Mouse (Mus musculus) CD4-positive, CD25-positive, alpha-beta regulatory T cell, adult 4 months (primary cell): Measurements from ENCODE around the gene Me1. TPM values are rescaled to one million over a fixed set of nuclear protein-coding genes. Genes with fewer than 3 reads are reported as not detected.

Experiments used
- ATAC-seq: one replicate; pipeline ENCODE4 v1.8.0; 2017
- polyA plus RNA-seq, 2 experiments: library from polyadenylated mRNA; unstranded; fragments of 100-300 nt; shearing (Covaris generic); gene quantifications; one replicate each; pipeline ENCODE4 v1.2.1; 2017

Gene Me1
- polyA plus RNA-seq, 2 experiments from 2014 or later, result not detected

- no peak for ATAC-seq
Measured at GRCm38 (mm10) chr9:86707431-86707830, 11.7 kb upstream of the Me1 start.

DNA sequence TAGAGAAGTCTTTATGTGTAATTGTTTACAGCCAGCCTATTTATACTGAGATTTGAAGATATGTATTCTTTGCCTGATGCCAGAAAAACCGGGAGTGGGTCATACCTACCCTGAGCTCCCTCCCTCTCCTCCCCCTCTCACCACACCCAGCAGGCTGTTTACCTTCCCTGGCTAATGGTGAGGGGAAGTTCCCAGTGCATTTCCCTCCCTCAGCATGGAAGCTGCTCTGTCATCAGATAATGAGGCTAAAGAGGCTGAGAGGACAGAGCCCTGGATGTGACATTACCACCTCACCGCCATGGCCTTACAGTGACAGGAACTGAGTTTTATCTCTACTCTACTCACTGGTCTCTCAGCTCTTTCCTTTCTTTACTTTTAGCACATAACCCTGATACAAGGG, 6.1 kb upstream of the Me1 start:
- no peak for ATAC-seq

- no peak for ATAC-seq
Measured at GRCm38 (mm10) chr9:86701264-86701663, 5.5 kb upstream of the Me1 start.

DNA sequence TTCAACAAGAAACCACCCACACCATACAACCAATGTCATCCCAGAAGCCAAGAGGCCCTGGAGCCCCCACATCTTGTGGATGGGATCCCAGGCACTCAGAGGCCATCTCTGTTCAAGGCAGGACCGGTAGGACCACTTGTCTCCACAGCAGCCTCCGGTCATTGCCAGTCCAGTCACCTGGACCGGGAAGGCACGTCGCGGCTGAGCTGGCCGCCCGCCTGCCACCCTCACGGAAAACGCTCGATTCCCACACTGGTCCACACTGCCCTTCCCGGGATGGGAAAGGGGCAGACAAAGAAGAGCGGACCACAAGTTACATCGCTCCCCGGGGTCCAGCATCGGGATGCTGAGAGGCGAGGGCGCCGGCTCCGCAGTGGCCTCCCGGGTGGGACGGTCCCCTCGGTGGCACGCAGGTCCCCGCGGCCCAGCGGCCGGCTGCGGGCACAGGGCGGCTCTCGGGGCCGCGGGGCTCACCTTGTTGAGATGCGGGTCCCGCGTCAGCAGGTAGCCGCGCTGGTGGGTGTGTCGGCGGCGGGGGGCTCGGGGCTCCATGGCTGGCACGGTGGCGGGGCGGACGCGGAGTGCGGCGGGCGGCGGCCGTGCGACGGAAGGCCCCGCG, 445 bp downstream of the Me1 start:
- no peak for ATAC-seq

DNA sequence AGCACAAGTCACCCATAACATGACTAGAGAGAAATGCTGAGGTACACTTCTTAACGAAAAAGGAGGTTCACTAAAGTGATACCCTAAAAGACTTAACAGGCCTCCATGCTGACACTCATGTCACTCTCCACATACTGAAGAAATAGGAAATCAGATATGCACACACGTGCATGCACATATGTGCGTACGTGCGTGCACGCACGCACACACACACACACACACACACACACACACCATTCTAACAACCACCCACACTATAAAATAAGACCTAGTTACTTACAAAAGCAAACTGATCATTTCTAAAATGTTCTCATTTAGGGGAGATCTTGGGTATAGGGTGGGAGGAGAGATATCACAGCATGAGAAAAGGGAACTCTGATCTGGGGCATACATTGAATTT, 1.1 kb downstream of the Me1 start:
- no peak for ATAC-seq

DNA sequence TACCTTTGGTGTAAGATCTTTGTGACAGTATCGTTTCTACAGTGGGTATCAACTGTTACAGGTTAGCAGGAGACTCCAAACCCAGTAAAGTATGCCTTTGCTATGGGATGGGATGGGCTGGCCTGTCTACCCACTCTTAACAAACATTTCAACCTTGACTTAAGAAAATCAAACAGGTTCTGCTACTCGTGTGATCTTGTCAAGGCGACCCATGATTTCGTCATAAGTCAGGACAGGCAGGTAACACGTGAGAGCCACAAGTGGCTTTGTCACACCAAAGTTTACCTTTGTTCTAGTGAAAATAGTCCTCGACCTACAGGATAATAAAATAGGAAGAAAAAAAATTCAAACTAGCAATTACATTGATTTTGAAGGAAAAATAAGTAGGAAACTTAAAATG, 1.8 kb downstream of the Me1 start:
- ATAC-seq, result no peak

DNA sequence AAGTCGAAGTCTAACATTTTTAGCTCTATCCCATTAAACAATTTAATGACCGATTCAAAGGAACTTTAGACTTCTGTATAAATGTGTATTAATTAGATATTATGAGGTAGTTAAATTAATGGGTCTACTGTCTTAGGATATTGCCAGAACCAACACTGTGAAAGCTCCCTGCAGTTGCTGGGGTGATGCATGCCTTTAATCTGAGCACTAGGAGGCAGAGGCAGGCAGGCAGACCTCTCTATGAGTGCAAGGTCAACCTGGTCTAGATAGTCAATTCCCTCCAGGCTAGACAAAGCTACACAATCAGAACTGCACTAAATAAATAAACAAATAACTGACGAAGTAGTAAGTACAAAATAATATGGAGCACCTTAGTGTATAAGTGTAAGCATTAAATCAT, 3.1 kb downstream of the Me1 start:
- no peak for ATAC-seq

DNA sequence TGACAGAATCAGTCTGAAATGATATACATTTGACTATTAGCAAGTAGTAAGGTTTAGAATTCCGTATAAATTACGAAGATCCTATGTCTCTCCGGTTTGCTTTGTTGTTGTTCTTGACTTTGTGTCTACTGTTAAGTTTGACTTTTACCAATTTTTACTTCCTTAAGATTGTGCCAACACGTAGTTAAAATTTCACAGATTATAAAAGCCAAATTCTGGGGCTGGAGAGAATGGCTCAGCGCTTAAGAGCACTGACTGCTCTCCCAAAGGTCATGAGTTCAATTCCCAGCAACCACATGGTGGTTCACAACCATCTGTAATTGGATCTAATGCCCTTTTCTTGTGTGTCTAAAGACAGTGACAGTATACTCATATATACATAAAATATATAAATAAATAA, 3.5 kb downstream of the Me1 start:
- ATAC-seq, result no peak

DNA sequence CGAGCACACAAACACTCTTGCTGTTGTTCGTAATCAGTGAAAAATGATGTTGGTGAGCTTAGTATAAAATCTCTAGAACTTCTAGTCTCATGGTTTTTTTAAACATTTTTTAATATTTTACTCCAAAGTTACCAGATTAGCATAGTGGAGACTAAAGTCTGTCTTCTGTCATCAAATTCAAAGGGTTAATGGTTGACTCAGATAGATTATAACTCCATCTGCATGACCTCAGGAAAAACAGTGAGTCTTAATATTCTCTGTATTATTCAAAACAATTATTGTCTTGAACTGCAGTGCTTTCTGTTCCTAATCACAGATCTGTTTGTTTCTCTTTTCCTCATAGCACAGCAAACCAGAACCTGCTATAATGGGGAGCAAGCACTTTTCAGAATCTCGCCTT, 4.7 kb downstream of the Me1 start:
- ATAC-seq, result no peak

- no peak for ATAC-seq
Measured at GRCm38 (mm10) chr9:86683713-86684209, 12.0 kb downstream of the Me1 start.

DNA sequence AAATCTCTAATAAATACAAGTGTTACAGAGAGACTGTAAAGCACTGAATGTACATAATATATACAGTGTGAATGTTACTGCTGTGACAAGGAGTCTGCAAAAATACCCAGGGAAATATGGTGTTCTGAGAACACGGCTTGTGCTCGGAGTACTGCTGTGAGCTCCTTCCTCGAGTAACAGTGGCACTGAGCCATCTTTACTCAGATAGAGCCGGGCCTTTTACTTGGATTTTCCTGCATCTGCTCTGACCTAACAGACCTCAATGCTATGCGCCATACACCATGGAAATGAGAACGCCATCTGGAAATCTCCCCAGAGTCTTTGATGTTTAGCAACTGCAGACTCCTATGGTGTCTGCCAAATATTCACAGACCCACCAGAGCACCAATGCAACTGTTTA, 12.9 kb downstream of the Me1 start:
- ATAC-seq, result no peak

DNA sequence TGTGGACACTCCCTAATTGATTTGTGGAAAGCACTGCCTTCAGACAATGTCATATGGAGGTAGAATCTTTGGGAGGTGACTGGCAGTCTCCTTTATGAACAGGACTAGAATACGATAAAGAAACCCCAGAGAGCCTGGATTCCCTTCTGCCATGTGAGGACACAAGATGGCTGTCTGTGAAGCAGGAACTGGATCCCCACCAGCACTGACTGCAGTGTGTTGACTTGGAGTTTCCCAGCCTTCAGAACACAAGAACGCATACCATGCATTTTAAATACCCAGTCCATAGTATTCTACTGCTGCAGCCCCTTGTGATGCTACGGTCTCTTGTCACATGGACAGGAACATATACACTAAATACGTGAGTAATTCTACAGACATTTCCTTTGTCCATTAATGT, 13.5 kb downstream of the Me1 start:
- ATAC-seq, result no peak

DNA sequence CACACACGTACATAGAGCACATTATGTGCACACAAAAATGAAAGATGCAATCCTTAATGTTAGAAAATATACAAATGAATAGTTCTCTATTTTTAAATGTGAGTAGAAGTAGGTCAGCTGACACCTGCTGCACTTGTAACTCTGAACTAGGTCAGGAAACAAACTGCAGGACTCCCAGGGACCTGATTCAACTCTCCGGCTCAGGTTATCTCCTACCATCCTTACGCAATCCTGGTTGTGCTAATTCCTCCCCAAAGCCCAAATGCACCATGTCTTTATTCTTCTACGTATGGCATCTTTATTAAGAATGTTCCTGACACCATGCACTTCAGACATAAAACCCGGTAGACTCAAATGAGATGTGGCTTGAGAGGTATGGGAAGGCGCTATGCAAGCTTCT, 15.3 kb downstream of the Me1 start:
- ATAC-seq, result no peak

- no peak for ATAC-seq
Measured at GRCm38 (mm10) chr9:86679843-86680417, 15.8 kb downstream of the Me1 start.

- no peak for ATAC-seq
Measured at GRCm38 (mm10) chr9:86676246-86676645, 19.5 kb downstream of the Me1 start.

DNA sequence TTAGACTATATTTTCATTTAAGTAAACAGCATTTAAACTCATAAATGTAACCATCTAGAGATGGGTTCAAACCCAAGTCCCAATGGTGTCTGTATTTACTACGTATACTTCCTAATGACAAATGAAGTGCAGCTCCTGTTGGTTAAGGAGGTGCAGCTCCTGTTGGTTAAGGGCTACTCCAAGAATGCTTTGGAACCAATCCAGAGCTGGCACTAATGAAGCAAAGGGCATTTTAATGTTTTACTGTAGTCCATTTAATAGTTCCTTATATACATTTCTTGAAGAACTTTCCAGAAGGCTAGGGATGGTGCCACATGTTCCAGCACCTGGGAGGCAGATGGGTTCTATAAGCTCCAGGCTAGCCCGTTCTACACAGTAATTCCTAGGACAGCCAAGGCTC, 20.3 kb downstream of the Me1 start:
- ATAC-seq, result no peak

DNA sequence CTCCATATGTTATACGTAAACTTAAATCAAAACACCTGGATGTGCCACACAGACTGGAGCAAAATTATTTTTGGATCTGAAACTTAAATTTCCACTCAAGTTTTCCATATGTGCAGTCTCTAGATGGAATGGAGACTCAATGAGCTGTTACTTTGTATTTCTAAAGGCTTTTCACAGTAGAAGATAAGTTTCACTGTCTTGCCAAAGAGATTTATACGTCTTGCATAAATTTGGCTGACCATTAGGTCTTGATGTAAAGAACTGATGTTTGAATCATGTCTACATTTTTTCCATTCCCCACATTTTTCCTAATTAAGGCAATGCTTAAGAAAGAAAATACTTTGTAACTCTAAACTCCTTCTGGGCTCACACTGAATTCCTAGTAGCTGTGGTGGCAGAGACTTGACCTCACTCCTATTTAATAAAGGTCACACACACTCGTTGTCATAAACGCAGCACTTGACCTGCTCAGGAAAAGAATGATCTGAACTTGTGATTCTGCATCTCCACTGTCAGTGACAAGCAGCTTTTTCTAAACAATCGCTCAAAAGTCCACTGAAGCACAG, 22.8 kb downstream of the Me1 start:
- ATAC-seq, result no peak

DNA sequence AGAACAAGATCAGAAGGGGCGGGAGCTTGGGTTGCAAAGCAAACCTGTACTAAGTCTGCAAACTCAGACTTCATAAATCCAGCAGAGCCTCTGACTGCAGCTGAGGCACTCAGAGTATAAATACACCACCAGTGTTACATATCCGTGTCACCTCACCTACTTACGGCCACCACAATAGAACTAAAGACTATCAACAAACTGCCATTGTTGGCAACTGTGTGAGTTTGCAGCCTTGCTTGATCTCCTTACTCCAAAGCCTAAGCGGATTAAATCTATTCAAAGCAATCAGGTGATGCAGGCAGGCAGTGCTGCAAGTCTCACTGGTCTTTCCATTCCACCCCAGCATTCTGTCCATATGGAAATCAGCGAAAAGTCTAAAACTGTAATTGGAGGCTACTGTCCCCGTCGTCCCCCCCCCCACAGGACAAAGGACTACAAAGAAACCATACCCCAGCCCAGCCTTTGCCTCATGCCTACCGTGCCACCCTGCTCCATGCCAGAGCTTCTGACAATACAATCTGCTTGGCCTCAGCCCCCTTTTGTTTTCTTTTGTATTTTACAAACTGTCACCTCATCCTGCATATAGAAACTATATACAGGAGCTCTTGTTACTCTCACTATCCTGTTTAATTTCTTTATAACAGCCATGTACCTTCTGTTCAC, 27.0 kb downstream of the Me1 start:
- ATAC-seq, result no peak

DNA sequence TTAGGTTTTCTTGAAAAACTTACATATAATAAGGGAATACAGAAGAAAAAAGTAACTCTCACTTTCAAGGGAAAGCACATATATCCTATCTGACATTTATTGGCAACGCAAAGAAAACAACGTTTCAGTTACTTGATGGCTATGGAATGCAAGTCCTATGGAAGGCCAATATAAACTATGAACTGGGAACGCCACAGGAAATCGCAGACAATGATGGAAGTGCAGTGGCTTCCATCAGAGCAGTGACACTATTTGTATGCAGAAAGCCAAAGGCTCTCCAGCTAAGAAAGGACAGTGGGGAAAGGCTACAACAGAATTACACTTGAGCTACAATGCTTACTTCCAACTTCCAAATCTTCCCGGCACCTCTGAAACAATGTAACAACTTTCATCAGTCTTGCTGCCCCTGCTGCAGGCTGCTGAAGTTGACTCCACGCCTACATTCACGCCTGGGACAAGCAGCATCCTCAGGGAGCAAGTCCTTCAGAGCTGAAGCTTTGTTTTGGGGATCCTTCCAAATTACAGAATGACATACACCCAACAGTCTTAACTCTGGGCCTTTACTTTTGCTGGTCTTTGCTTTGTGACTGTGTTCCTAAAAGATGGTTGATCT, 28.5 kb downstream of the Me1 start:
- no peak for ATAC-seq

DNA sequence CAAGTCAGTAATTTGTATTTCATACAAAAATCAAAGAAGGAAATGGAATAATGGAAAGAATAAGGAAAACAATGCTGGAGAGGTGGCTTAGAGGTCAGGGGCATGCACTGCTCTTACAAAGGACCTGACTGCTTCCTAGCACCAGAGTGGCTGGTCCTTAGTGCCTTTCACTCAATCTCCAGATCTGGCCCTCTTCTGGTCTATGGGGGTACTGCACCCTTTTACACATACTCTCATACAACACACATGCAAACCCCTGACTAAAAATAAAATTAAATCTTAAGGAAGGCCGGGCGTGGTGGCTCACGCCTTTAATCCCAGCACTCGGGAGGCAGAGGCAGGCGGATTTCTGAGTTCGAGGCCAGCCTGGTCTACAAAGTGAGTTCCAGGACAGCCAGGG, 34.1 kb downstream of the Me1 start:
- ATAC-seq, result no peak

DNA sequence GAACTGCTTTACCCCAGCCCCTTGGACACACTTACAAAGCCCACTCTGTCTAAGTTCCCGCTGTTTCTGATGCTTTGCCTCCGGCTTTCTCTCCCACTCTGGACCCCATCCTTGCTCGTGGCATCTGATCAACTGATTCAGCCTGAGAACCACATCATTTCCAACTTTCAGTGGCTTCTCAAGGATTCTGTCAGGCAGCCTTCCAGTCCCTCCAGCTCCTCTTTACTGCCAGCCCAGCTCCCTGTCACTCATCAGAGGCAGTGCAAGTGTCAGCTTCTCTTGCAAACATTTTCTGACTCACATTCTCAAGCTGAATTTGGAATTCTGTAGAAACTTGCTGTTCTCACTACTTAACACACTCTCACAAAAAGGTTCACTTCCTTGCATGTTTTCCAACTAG, 34.5 kb downstream of the Me1 start:
- ATAC-seq, result no peak

DNA sequence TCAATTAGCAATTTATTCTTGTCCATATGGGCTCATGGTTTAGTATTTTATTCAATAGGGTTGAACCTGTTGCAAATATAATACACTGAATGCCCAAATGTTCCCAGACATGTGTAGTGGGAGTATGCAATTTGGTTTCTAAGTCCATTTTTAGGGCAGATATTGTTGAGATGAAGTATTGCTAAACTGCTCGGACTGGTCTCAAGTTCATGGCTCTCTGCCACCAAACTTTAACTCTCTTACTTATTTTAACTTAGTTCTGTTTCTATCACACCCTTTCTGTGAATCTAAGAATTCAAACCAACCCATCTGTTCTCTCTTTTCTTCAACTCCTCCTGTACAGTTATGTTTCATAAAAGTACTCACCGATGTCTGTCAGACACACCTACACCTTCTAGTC, 35.4 kb downstream of the Me1 start:
- no peak for ATAC-seq

- ATAC-seq, result no peak
Measured at GRCm38 (mm10) chr9:86658347-86658746, 37.4 kb downstream of the Me1 start.

DNA sequence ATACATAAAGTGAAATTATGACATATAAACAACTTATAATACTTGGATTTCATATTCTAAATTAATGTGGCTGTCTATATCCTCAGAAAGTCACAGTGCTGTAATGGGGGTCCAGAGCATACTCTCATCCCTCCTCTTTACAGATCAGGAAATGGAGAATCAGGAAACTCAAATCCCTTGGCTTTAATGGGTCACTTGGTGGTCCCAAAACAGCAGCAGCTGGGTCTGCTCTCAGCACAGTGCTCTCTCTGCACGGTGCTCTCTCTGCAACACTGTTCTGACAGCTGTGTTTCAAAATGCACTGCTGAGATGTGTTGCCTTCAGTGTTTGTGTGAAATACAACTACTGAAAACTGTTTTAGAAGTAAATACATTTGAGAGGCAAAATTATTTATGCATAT, 43.6 kb downstream of the Me1 start:
- no peak for ATAC-seq
